Mouse (Mus musculus): ENCODE results near the gene Shank3. TPM values are rescaled to one million over a fixed set of nuclear protein-coding genes. Genes with fewer than 3 reads are reported as not detected.

Shank3 gene
- polyA plus RNA-seq, 1 experiment from 2014 or later, result 9.6 TPM

Other genes starting within 250 kb of the Shank3 start
- gene Sbf1, start 184.3 kb upstream of the Shank3 start, polyA plus RNA-seq (2015; fragmentation: Nextera tagmentation; extraction: Ambion mirVana), result 96.8 and 102 TPM in 2 replicates
- not detected in 2 replicates for gene Adm2, start 176.9 kb upstream of the Shank3 start, polyA plus RNA-seq (2015; fragmentation: Nextera tagmentation; extraction: Ambion mirVana)
- gene Miox, start 165.2 kb upstream of the Shank3 start, polyA plus RNA-seq (2015; fragmentation: Nextera tagmentation; extraction: Ambion mirVana), result not detected in 2 replicates
- gene Lmf2, start 144.0 kb upstream of the Shank3 start, polyA plus RNA-seq (2015; fragmentation: Nextera tagmentation; extraction: Ambion mirVana), result 33.2 and 38.6 TPM in 2 replicates
- 113 and 120 TPM in 2 replicates for gene Ncaph2, start 143.9 kb upstream of the Shank3 start, polyA plus RNA-seq (2015; fragmentation: Nextera tagmentation; extraction: Ambion mirVana)
- gene Sco2, start 125.8 kb upstream of the Shank3 start, polyA plus RNA-seq (2015; fragmentation: Nextera tagmentation; extraction: Ambion mirVana), result 17.1 and 17.8 TPM in 2 replicates
- gene Tymp, start 122.6 kb upstream of the Shank3 start, polyA plus RNA-seq (2015; fragmentation: Nextera tagmentation; extraction: Ambion mirVana), result 1.8 and 2.6 TPM in 2 replicates
- gene Odf3b, start 120.3 kb upstream of the Shank3 start, polyA plus RNA-seq (2015; fragmentation: Nextera tagmentation; extraction: Ambion mirVana), result 2.7 and 4.5 TPM in 2 replicates
- gene Klhdc7b, start 114.7 kb upstream of the Shank3 start, polyA plus RNA-seq (2015; fragmentation: Nextera tagmentation; extraction: Ambion mirVana), result 0.07 TPM in 1 of 2 replicates, not detected in the other
- gene Syce3, start 89.1 kb upstream of the Shank3 start, polyA plus RNA-seq (2015; fragmentation: Nextera tagmentation; extraction: Ambion mirVana), result not detected in 2 replicates
- gene Cpt1b, start 73.8 kb upstream of the Shank3 start, polyA plus RNA-seq (2015; fragmentation: Nextera tagmentation; extraction: Ambion mirVana), result 0.97 and 1.2 TPM in 2 replicates
- gene C730034F03Rik, start 70.0 kb upstream of the Shank3 start, polyA plus RNA-seq (2015; fragmentation: Nextera tagmentation; extraction: Ambion mirVana), result 6.2 and 7.2 TPM in 2 replicates
- gene Gm44502, start 69.9 kb upstream of the Shank3 start, polyA plus RNA-seq (2015; fragmentation: Nextera tagmentation; extraction: Ambion mirVana), result not detected in 2 replicates
- 89.8 and 91.9 TPM in 2 replicates for gene Chkb, start 69.7 kb upstream of the Shank3 start, polyA plus RNA-seq (2015; fragmentation: Nextera tagmentation; extraction: Ambion mirVana)
- 78.0 and 87.6 TPM in 2 replicates for gene Mapk8ip2, start 45.7 kb upstream of the Shank3 start, polyA plus RNA-seq (2015; fragmentation: Nextera tagmentation; extraction: Ambion mirVana)
- 33.4 and 35.4 TPM in 2 replicates for gene Arsa, start 22.2 kb upstream of the Shank3 start, polyA plus RNA-seq (2015; fragmentation: Nextera tagmentation; extraction: Ambion mirVana)
- 1.4 and 1.5 TPM in 2 replicates for gene Acr, start 68.7 kb downstream of the Shank3 start, polyA plus RNA-seq (2015; fragmentation: Nextera tagmentation; extraction: Ambion mirVana)
- 74.3 and 86.2 TPM in 2 replicates for gene Rabl2, start 92.3 kb downstream of the Shank3 start, polyA plus RNA-seq (2015; fragmentation: Nextera tagmentation; extraction: Ambion mirVana)

Measured in hindbrain, embryonic 15.5 days (tissue).